Mouse (Mus musculus): ENCODE measurements at regions not wholly inside any gene's neighbourhood (a gene's known extent, or its start where the extent isn't known, plus 50 kb on each side); places are given as distances from the start of the nearest gene placed in this dataset.

Small RNA genes in the stretch of these regions (microRNA-seq; reads per million reads assigned to microRNA genes)
- gene Mir100 = 6,253 reads per million, percentile 93 among the genes with 10 or more reads in this experiment
- gene Mir125b-1 = 3,076 reads per million, percentile 87 among the genes with 10 or more reads in this experiment
- gene Mirlet7a-2 = 98.0 reads per million, percentile 56 among the genes with 10 or more reads in this experiment

All from left cerebral cortex, postnatal 10 days (tissue).